Mouse (Mus musculus) Patski (cell line): Measurements from ENCODE around the gene D630003M21Rik. TPM values are rescaled to one million over a fixed set of nuclear protein-coding genes. Genes with fewer than 3 reads are reported as not detected.

ENCODE experiments used
- ATAC-seq: fragments of 100-300 bp; one replicate; pipeline ENCODE4 v1.8.0; 2021
- CTCF ChIA-PET: fragments of 350-600 bp; sonication (Branson Sonifier 250); formaldehyde crosslinking; loops from one replicate; lab custom pipeline; 2022; ENCODE audit warnings: inconsistent platforms; lab: Charles Lee
- POLR2A ChIA-PET: fragments of 350-600 bp; sonication (Branson Sonifier 250); formaldehyde crosslinking; loops from one replicate; lab custom pipeline; 2022; ENCODE audit warnings: antibody characterized with exemption, inconsistent platforms; lab: Charles Lee
- DNase-seq: peaks from one replicate; pipeline ENCODE4 v3.0.0-alpha.2; 2011; ENCODE audit warnings: low read depth, low spot score
- H3K27me3 ChIP-seq: fragments of 371-371 bp; one replicate; pipeline ENCODE4 v1.5.1; 2021
- CTCF ChIP-seq: fragments of 100-300 bp; IDR thresholded peaks from one replicate; pipeline ENCODE4 v1.5.1; 2021
- in situ Hi-C: fragments of 300-500 bp; cut with MboI; formaldehyde crosslinking; loops from 3 replicates; pipeline ENCODE4 v1.11.1; 2018; ENCODE audit warnings: low pct_unique_long_range_greater_than_20kb, mixed read lengths
- polyA plus RNA-seq: library from polyadenylated mRNA; unstranded; gene quantifications from one replicate; pipeline ENCODE4 v1.2.3, GENCODE M21; 2021

Gene D630003M21Rik
- polyA plus RNA-seq, 1 experiment from 2014 or later = 49.6 TPM

DNA sequence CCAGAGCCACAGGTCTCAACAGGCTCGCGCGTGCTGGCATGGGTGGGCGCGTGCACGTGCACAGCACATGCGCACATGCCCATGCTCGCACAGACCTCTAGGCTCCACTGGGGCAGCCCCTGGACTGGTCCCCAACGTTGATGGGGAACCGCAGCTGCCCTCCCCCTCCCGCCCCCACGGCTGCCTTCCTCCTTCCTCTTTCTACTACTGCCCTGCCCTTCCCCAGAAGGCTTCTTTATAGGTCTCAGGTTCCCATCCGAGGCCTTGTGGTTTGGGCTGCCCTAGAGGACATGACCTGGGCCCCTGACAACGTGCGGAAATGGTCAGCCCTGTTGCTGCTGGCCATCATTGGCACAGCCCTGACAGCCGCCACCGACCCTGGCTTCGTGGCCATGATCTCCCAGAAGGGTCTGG, 29.0 kb upstream of the D630003M21Rik start, which contains the start of gene Bpi:
Gene Bpi (plus strand): TSS at position 90 of the 414 bp plus-strand sequence.
- POLR2A ChIA-PET = interaction anchor here (0.8 to 2.4 kb wide), 4 partner anchors 29 to 50 kb away, joined by 3 to 6 read pairs (median 3); partner anchors contain the start of gene D630003M21Rik

GRCm38 (mm10) chr2:158256894-158257293, 27.9 kb upstream of the D630003M21Rik start:
- DNase-seq (no peak), ATAC-seq (no peak)
- in situ Hi-C loops = loop anchor here (5.0 kb wide), 1 partner anchor 40 kb away; no protein-coding TSS in a partner anchor
- H3K27me3 ChIP-seq = no peaks in the 10 kb centered on the region
- ChIA-PET POLR2A (interaction anchor here (0.6 kb wide), 1 partner anchor 9 kb away, joined by 4 read pairs; no protein-coding TSS in a partner anchor), CTCF (no interaction called here)
- no peak for TF ChIP-seq CTCF

More for the DNA sequence above, 29.0 kb upstream of the D630003M21Rik start, which contains the start of gene Bpi:
- ATAC-seq (no peak), DNase-seq (no peak)
- in situ Hi-C loops = loop anchor here (5.0 kb wide), 1 partner anchor 41 kb away; no protein-coding TSS in a partner anchor
- CTCF ChIA-PET = interaction anchor here (0.6 to 3.4 kb wide), 5 partner anchors 27 to 47 kb away, joined by 3 to 16 read pairs (median 3); no protein-coding TSS in a partner anchor
- H3K27me3 ChIP-seq = no peaks in the 10 kb centered on the region
- no peak for TF ChIP-seq CTCF

DNA sequence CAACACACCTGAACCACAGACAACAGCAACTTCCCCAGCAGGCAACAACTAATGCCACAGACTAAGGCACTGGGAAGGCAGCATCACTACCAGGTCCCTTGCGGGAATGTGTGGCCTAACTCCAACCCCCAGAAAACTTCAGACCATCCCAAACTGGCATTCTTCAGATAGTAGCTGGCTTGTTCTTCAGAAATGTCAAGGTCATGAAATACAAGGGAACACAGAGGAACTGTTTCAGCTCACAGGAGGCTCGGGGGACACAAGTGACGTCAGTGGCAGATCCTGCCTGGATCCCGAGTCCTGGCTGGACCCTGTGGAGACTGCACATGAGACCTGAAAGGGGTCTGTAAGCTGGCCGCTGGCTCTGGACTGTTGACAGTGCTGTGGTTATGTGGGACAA, 24.8 kb upstream of the D630003M21Rik start:
- ChIA-PET POLR2A (no interaction called here), CTCF (interaction anchor here (2.1 kb wide), 1 partner anchor 28 kb away, joined by 5 read pairs; no protein-coding TSS in a partner anchor)
- in situ Hi-C loops = no loop called here
- no peaks in the 10 kb centered on the region for H3K27me3 ChIP-seq
- ATAC-seq (no peak), DNase-seq (no peak)
- no peak for TF ChIP-seq CTCF

- no peak for TF ChIP-seq CTCF
- DNase-seq (no peak), ATAC-seq (no peak)
- in situ Hi-C loops = no loop called here
- POLR2A ChIA-PET = no interaction called here
- CTCF ChIA-PET = no interaction called here
- no peaks in the 10 kb centered on the region for H3K27me3 ChIP-seq
These were observed 21.5 kb upstream of the D630003M21Rik start for GRCm38 (mm10) chr2:158250558-158250957.

DNA sequence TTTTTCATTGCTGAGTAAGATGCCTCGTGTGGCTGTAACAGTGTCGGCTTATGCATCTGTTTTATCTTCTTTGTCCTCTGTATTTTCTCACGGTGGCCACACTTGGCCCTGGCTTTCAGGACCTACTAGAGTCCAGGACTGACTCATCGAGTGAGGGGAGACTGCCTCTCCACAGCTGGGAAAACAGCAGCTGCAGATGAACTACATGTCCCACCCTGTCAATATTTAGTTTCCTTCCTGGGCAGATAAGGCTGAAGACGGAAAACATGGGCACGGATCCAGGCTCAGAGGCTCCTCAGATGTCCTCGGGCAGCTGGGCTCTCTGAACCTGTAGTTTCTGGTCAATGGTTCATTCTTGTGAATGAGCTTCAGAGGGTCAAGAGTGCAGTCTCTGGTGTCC, 19.3 kb upstream of the D630003M21Rik start:
- ATAC-seq = no peak
- POLR2A ChIA-PET = no interaction called here
- DNase-seq = no peak
- no peaks in the 10 kb centered on the region for H3K27me3 ChIP-seq
- in situ Hi-C loops = no loop called here
- CTCF ChIA-PET = interaction anchor here (0.6 to 1.2 kb wide), 2 partner anchors 8 to 11 kb away, joined by 3 to 4 read pairs; no protein-coding TSS in a partner anchor
- no peak for TF ChIP-seq CTCF

GRCm38 (mm10) chr2:158247852-158248251, 18.8 kb upstream of the D630003M21Rik start:
- ATAC-seq (no peak), DNase-seq (no peak)
- H3K27me3 ChIP-seq = no peaks in the 10 kb centered on the region
- POLR2A ChIA-PET = interaction anchor here (0.7 kb wide), 1 partner anchor 9 kb away, joined by 4 read pairs; no protein-coding TSS in a partner anchor
- CTCF ChIA-PET = interaction anchor here (0.6 to 1.2 kb wide), 2 partner anchors 7 to 12 kb away, joined by 3 to 4 read pairs; no protein-coding TSS in a partner anchor
- no peak for TF ChIP-seq CTCF
- in situ Hi-C loops = no loop called here

DNA sequence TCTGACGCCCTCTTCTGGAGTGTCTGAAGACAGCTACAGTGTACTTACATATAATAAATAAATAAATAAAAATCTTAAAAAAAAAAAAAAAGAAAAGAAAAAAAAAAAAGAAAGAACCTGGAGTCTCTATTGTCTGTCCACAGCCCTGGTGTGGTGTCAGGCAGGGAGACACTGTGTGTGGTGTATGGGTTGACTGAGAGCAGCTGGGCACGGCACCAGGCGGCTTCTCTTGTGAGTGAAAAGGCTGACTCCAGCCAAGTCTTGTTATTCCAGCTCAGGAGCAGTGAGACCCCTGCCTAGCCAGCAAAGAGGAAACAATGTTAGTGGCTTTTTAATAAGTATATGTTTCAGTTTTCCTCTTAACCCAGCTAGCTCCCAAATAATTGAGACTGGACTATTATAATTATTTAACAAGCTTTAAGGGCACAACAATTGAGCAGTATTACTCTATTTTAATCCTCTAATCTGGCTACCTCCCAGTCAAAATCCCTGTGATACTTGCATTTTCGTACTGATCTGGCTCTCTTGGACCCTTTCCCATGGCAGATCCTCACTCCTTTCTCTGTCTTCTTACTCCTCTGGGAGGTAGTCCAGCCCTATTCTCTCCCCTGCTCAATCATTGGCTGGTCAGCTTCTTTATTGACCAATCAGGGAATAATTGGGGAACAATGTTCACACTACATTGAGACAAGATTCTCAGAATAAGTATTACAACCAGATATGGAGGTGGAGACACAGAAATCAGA, 16.2 kb upstream of the D630003M21Rik start:
- ChIA-PET POLR2A (no interaction called here), CTCF (interaction anchor here (1.1 to 1.3 kb wide), 2 partner anchors 11 to 14 kb away, joined by 3 to 4 read pairs; no protein-coding TSS in a partner anchor)
- no peak for ATAC-seq
- no peak for TF ChIP-seq CTCF
- H3K27me3 ChIP-seq = no peaks in the 10 kb centered on the region
- no peak for DNase-seq
- in situ Hi-C loops = no loop called here

DNA sequence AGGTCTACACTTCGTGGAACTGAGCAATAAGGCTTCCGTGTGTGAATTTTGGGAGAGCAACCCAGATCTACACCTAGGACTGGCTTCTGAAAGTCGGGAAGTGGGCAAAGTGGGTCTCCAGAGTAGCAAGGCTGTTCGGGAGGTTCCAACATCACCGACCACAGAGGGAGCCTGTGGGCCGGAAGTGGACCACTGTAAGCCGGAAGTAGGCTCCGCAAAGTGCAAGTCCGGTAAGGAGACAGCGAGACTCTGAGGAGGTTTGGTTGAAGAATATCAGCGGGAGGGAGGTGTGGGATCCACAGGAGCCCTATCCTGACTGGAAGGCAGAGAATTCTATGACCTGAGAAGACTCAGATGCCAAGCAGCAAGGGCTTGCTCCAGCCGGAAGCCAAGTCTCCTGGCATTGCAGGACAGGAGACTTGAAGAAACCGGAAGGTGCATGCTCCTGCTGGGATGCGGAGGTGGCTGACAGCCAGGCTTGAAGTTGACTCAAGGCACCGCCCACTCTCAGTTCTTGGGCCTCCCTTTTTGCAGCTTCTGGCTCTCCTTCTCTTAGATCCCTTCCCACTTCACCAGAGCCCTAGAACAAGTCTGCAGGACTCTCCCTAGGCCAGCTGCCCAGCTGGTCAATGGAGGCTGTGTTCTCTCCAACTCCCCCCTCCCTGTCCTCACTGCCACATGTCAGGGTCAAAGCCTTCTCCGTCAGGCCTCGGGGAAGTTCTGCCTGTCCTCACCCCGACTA, 14.3 kb upstream of the D630003M21Rik start:
- ATAC-seq = no peak
- CTCF ChIA-PET = no interaction called here
- no peak for TF ChIP-seq CTCF
- DNase-seq = no peak
- H3K27me3 ChIP-seq = no peaks in the 10 kb centered on the region
- in situ Hi-C loops = no loop called here
- POLR2A ChIA-PET = no interaction called here

DNA sequence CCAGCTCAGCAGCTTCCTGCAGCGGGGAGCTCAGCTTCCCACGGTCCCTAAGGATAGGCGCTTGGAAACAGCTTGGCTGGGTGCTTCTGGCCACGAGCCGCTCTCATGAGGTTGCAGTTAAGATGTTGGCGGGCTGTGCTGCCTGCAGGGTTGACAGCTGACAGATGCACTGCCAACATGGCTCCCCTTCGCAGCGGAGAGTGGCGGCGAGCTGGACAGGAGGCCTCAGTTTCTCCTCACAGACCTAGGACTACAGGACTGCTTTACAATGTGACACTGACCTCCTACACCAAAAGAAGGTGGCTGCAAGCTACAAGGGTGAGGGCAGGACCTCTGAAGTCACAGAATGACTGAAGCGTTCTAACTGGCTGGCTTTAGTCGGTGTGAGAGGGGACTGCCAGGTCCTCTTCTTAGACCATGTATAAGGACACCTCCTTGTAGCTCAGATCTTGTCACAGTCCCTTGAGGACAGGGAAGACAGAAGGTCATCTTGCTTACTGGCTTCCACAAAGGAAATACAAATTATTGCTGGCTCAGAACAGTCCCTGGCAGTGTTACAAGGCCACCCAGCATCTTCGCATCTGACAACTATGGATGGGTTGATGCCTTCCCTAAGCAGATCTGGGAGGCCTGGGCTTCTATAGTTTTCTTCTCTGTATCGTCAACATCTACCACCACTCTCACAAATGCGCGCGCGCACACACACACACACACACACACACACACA, 13.3 kb upstream of the D630003M21Rik start:
- no peak for ATAC-seq

More for the DNA sequence above, 13.3 kb upstream of the D630003M21Rik start:
- in situ Hi-C loops = no loop called here
- TF ChIP-seq CTCF = no peak
- no peak for DNase-seq
- POLR2A ChIA-PET = no interaction called here
- CTCF ChIA-PET = no interaction called here
- no peaks in the 10 kb centered on the region for H3K27me3 ChIP-seq
